Comparison of ENCODE assay signal across 8 mouse cellular contexts in genomic region chr11:72469217-72469616, GRCm38 (mm10). TPM values are rescaled to one million over a fixed set of nuclear protein-coding genes. Genes with fewer than 3 reads are reported as not detected.
DNase-seq lines count a peak whose midpoint lies in the region; ATAC-seq lines count a peak whose summit lies in the region.

No protein-coding gene starts in this region.

- H3K9ac ChIP-seq in hindbrain, embryonic 12.5 days: 0 out of 2 replicates have a peak overlapping the region, but pooled peaks have one; percentile 3

- H3K4me2 ChIP-seq in hindbrain, embryonic 12.5 days (replicated peaks): no peak overlapping the region

- H3K27ac ChIP-seq in hindbrain, embryonic 12.5 days: peak overlapping the region; percentile 60; the same call in 1 of the 2 replicates

- 29% methylated on average over 5 of the region's 5 CpGs for WGBS in hindbrain, embryonic 12.5 days

- no peak overlapping the region for H3K4me3 ChIP-seq in hindbrain, embryonic 12.5 days

- no peaks in the 10 kb centered on the region for H3K9me3 ChIP-seq in hindbrain, embryonic 12.5 days (replicated peaks)

- peak; percentile 62 to 75 for DNase-seq in adrenal gland, adult (ENCODE audit: inconsistent age in 2 of 2, low spot score in 1 of 2)
- DNase-seq in adrenal gland, postnatal 4 days (ENCODE audit: low spot score in 2 of 2): no peak
- peak; percentile 39 for DNase-seq in adipocyte (ENCODE audit: low spot score)
- peak; percentile 34 to 61 for DNase-seq in frontal cortex, postnatal 14 days (ENCODE audit: low spot score in 2 of 2)
- peak; percentile 44 to 72 for DNase-seq in left cerebral cortex, adult 9 months (ENCODE audit: low spot score in 2 of 2)
- peak; percentile 89 to 94 for DNase-seq in lung, postnatal 4 days
- DNase-seq in T-cell, adult 2 months (ENCODE audit: low spot score): no peak

- peak; percentile 38; the same call in 1 of the 2 replicates for ATAC-seq in hindbrain, embryonic 12.5 days (ENCODE audit: low FRiP score)

- no peaks in the 10 kb centered on the region for H3K27me3 ChIP-seq in hindbrain, embryonic 12.5 days

- 0 out of 2 replicates have a peak, but pooled peaks cover 4% of the 10 kb centered on the region for H3K36me3 ChIP-seq in hindbrain, embryonic 12.5 days

- H3K4me1 ChIP-seq in hindbrain, embryonic 12.5 days: peaks cover 41% of the 10 kb centered on the region

RNA-seq across cellular contexts. Expression of gene Spns2, which starts 20.5 kb away (rescaled TPM):
- 1 to 10 TPM; 8.9 to 9.6 TPM for total RNA-seq in adrenal gland, postnatal 4 days (2021)
- polyA plus RNA-seq in hindbrain, embryonic 12.5 days (2016; fragmentation: Nextera tagmentation; extraction: Ambion mirVana): 8.8 and 9.3 TPM in 2 replicates

RNA-seq across cellular contexts. Expression of gene Mybbp1a, which starts 28.1 kb away (rescaled TPM):
- total RNA-seq in adrenal gland, postnatal 4 days (2021): 100 to 1,000 TPM; 118 to 119 TPM
- 112 and 123 TPM in 2 replicates for polyA plus RNA-seq in hindbrain, embryonic 12.5 days (2016; fragmentation: Nextera tagmentation; extraction: Ambion mirVana)

RNA-seq across cellular contexts. Expression of gene Ggt6, which starts 33.9 kb away (rescaled TPM):
- total RNA-seq in adrenal gland, postnatal 4 days (2021): 1 to 10 TPM; 3.8 to 4.7 TPM
- polyA plus RNA-seq in hindbrain, embryonic 12.5 days (2016; fragmentation: Nextera tagmentation; extraction: Ambion mirVana): 0.32 TPM in 1 of 2 replicates, not detected in the other

RNA-seq across cellular contexts. Expression of gene Smtnl2, which starts 57.7 kb away (rescaled TPM):
- total RNA-seq in adrenal gland, postnatal 4 days (2021): 10 to 100 TPM; 11.4 to 24.2 TPM
- polyA plus RNA-seq in hindbrain, embryonic 12.5 days (2016; fragmentation: Nextera tagmentation; extraction: Ambion mirVana): 14.5 and 15.3 TPM in 2 replicates

Comparison
In these comparisons a context has a peak if more than half of its experiments do, and no peak if none do; other contexts are left out.
1. DNase-seq: peak in adrenal gland, adult (2 of 2), adipocyte (single experiment), frontal cortex, postnatal 14 days (2 of 2), left cerebral cortex, adult 9 months (2 of 2) and lung, postnatal 4 days (2 of 2); none in adrenal gland, postnatal 4 days (0 of 2) and T-cell, adult 2 months (single experiment).